Mouse (Mus musculus) CH12.LX (cell line): ENCODE data around the gene Gabra5.

Experiments
- CTCF ChIP-seq, 2 experiments: IDR thresholded peaks in 1 of 2; conservative IDR thresholded peaks in 1 of 2; 2 replicates each; pipeline ENCODE4 v1.5.1; 2011 to 2012; ENCODE audit warnings: low read depth in 2 of 2, low read length in 2 of 2, improper control_type of control experiment in 1 of 2, inconsistent platforms in 1 of 2, mild to moderate bottlenecking in 1 of 2, moderate library complexity in 1 of 2
- GABPA ChIP-seq: IDR thresholded peaks from 2 replicates; pipeline ENCODE4 v1.6.1; 2012; ENCODE audit warnings: low read depth, low read length, improper control_type of control experiment, inconsistent platforms; ENCODE audit not compliant: insufficient replicate concordance
- MAZ ChIP-seq: IDR thresholded peaks from 2 replicates; pipeline ENCODE4 v1.6.1; 2012; ENCODE audit warnings: low read depth, mild to moderate bottlenecking, inconsistent platforms, low read length, improper control_type of control experiment, moderate library complexity
- RCOR1 ChIP-seq: conservative IDR thresholded peaks from 2 replicates; pipeline ENCODE4 v1.6.1; 2012; ENCODE audit warnings: low read depth, mild to moderate bottlenecking, inconsistent platforms, low read length, improper control_type of control experiment
- TCF12 ChIP-seq: IDR thresholded peaks from 2 replicates; pipeline ENCODE4 v1.6.1; 2014; ENCODE audit warnings: low read depth, mild to moderate bottlenecking, inconsistent platforms, low read length, improper control_type of control experiment
- USF1 ChIP-seq: IDR thresholded peaks from 2 replicates; pipeline ENCODE4 v1.6.1; 2014; ENCODE audit warnings: low read depth, mild to moderate bottlenecking, inconsistent platforms, low read length, improper control_type of control experiment

DNA sequence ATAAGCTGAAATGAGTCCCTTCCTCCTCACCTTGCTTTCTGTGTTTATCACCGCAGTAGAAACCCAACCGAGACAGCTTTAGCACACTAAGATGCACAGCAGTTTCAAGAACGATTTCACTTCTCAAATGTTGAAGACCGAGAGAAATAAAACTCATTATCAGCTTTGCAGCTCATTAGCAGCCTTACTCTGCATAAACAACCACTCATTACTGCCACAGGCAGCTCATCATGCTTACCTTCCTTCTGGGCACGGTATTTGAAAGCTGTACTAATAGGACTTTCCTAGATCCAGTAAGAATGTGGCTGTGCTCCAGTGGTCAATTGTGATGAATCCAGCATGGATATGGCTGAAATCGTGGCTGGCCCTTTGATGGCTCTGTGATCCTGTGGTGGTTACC, 23.0 kb downstream of the Gabra5 start:
- TF ChIP-seq GABPA = no peak
- no peak for TF ChIP-seq MAZ
- no peak for TF ChIP-seq RCOR1
- TF ChIP-seq CTCF (conservative IDR thresholded peaks at IDR 0.05 in 1 of 2, IDR thresholded peaks at IDR 0.05 in 1 of 2; ENCODE audit: low read depth in 2 of 2, low read length in 2 of 2) = no peak
- TF ChIP-seq USF1 = no peak
- no peak for TF ChIP-seq TCF12
